Mouse (Mus musculus) kidney, adult 2 months (tissue): Measurements from ENCODE around the gene Cnr2. TPM values are rescaled to one million over a fixed set of nuclear protein-coding genes. Genes with fewer than 3 reads are reported as not detected.

Source experiments
- DNase-seq: peaks from one replicate; pipeline ENCODE4 v3.0.0; 2021
- H3K27ac ChIP-seq: fragments of 200-500 bp; 2 replicates; pipeline ENCODE4 v1.5.1; 2012; ENCODE audit warnings: low read depth, low read length, control low read depth, inconsistent platforms; ENCODE audit not compliant: insufficient read depth
- H3K27me3 ChIP-seq: fragments of 200-500 bp; replicated peaks from 2 replicates; pipeline ENCODE4 v1.6.1; 2012; ENCODE audit warnings: mild to moderate bottlenecking, moderate library complexity, low read length, inconsistent platforms; ENCODE audit not compliant: control insufficient read depth, insufficient read depth
- H3K36me3 ChIP-seq: fragments of 200-500 bp; 2 replicates; pipeline ENCODE4 v1.6.1; 2012; ENCODE audit warnings: mild to moderate bottlenecking, moderate library complexity, low read length, inconsistent platforms; ENCODE audit not compliant: control insufficient read depth, insufficient read depth
- H3K4me1 ChIP-seq: fragments of 200-500 bp; 2 replicates; pipeline ENCODE4 v1.6.1; 2011; ENCODE audit warnings: low read length; ENCODE audit not compliant: control insufficient read depth, insufficient read depth
- H3K4me3 ChIP-seq: fragments of 200-500 bp; 2 replicates; pipeline ENCODE4 v1.5.1; 2011; ENCODE audit warnings: mild to moderate bottlenecking, low read depth, low read length, control low read depth; ENCODE audit not compliant: insufficient read depth
- CTCF ChIP-seq: fragments of 200-500 bp; conservative IDR thresholded peaks from 2 replicates; pipeline ENCODE4 v1.5.1; 2011; ENCODE audit warnings: low read depth, mild to moderate bottlenecking, control low read depth, low read length, moderate library complexity, mixed read lengths; ENCODE audit not compliant: insufficient read depth, insufficient read length
- POLR2A ChIP-seq: fragments of 200-500 bp; IDR thresholded peaks from one replicate; pipeline ENCODE4 v1.6.1; 2011; ENCODE audit warnings: low read depth, low read length, control low read depth
- WGBS: fragments of 180-500 bp; shearing (Covaris S2); methylation state at CpG from one replicate; pipeline ENCODE4 v1.1.7; 2018; 5-methylcytosine and 5-hydroxymethylcytosine counted together
- polyA plus RNA-seq: library from polyadenylated mRNA; depleted of rRNA; stranded (reverse); fragments of >200 nt; gene quantifications from 2 replicates; pipeline ENCODE4 v1.2.3, GENCODE M21; 2012

The Cnr2 gene
- polyA plus RNA-seq, 1 experiment: 4.1 TPM

- WGBS: 81% methylated on average over 3 of the region's 3 CpGs
- no peak for DNase-seq
- Histone ChIP-seq H3K4me3 (no peak overlapping the region), H3K27ac (no peak overlapping the region), H3K36me3 (no peaks in the 10 kb centered on the region), H3K27me3 (no peaks in the 10 kb centered on the region), H3K4me1 (no peaks in the 10 kb centered on the region)
- TF ChIP-seq POLR2A (no peak), CTCF (no peak)
These were observed 11.4 kb downstream of the Cnr2 start for GRCm38 (mm10) chr4:135906633-135907032.

GRCm38 (mm10) chr4:135909326-135910066 lies 14.3 kb downstream of the Cnr2 start:
- Histone ChIP-seq H3K4me1 (no peaks in the 10 kb centered on the region), H3K36me3 (no peaks in the 10 kb centered on the region), H3K27me3 (no peaks in the 10 kb centered on the region), H3K4me3 (no peak overlapping the region), H3K27ac (no peak overlapping the region)
- WGBS: 60% methylated on average over 13 of the region's 13 CpGs
- DNase-seq: peak; percentile 18
- TF ChIP-seq POLR2A (no peak), CTCF (no peak)

- 47% methylated on average over 7 of the region's 7 CpGs for WGBS
- Histone ChIP-seq H3K4me3 (peak overlapping the region; percentile 32; the same call in 1 of the 2 replicates), H3K36me3 (no peaks in the 10 kb centered on the region), H3K27me3 (no peaks in the 10 kb centered on the region), H3K4me1 (no peaks in the 10 kb centered on the region), H3K27ac (peak overlapping the region; percentile 73)
- TF ChIP-seq CTCF (no peak), POLR2A (no peak)
- peak; percentile 69 for DNase-seq
These were observed 16.3 kb downstream of the Cnr2 start for GRCm38 (mm10) chr4:135911531-135911930.

GRCm38 (mm10) chr4:135912164-135912563 lies 17.0 kb downstream of the Cnr2 start:
- DNase-seq: peak; percentile 21
- TF ChIP-seq CTCF (no peak), POLR2A (no peak)
- no peak overlapping the region for H3K27ac ChIP-seq
- WGBS: 64% methylated on average over 3 of the region's 3 CpGs
- peak overlapping the region; percentile 20; the same call in 1 of the 2 replicates for H3K4me3 ChIP-seq
- no peaks in the 10 kb centered on the region for H3K27me3 ChIP-seq
- H3K4me1 ChIP-seq: no peaks in the 10 kb centered on the region
- H3K36me3 ChIP-seq: no peaks in the 10 kb centered on the region

- Histone ChIP-seq H3K27ac (no peak overlapping the region), H3K36me3 (no peaks in the 10 kb centered on the region), H3K27me3 (no peaks in the 10 kb centered on the region), H3K4me3 (peak overlapping the region; percentile 12; the same call in 1 of the 2 replicates), H3K4me1 (no peaks in the 10 kb centered on the region)
- no peak for TF ChIP-seq POLR2A
- TF ChIP-seq CTCF: no peak
- 56% methylated on average over 3 of the region's 3 CpGs for WGBS
- DNase-seq: no peak
These were observed 17.6 kb downstream of the Cnr2 start for GRCm38 (mm10) chr4:135912835-135913234.

GRCm38 (mm10) chr4:135913433-135913832 lies 18.2 kb downstream of the Cnr2 start:
- Histone ChIP-seq H3K27ac (no peak overlapping the region), H3K4me3 (no peak overlapping the region), H3K36me3 (no peaks in the 10 kb centered on the region), H3K27me3 (no peaks in the 10 kb centered on the region), H3K4me1 (no peaks in the 10 kb centered on the region)
- TF ChIP-seq CTCF: no peak
- TF ChIP-seq POLR2A: no peak
- DNase-seq: no peak
- 76% methylated on average over 4 of the region's 4 CpGs for WGBS

GRCm38 (mm10) chr4:135918635-135919279 lies 23.6 kb downstream of the Cnr2 start:
- 61% methylated on average over 13 of the region's 13 CpGs for WGBS
- Histone ChIP-seq H3K27me3 (no peaks in the 10 kb centered on the region), H3K4me1 (no peaks in the 10 kb centered on the region; the same call in 1 of the 2 replicates), H3K36me3 (no peaks in the 10 kb centered on the region; the same call in 1 of the 2 replicates), H3K27ac (no peak overlapping the region), H3K4me3 (no peak overlapping the region)
- TF ChIP-seq CTCF: no peak
- TF ChIP-seq POLR2A: no peak
- DNase-seq: no peak
